In the genomic region with DNA sequence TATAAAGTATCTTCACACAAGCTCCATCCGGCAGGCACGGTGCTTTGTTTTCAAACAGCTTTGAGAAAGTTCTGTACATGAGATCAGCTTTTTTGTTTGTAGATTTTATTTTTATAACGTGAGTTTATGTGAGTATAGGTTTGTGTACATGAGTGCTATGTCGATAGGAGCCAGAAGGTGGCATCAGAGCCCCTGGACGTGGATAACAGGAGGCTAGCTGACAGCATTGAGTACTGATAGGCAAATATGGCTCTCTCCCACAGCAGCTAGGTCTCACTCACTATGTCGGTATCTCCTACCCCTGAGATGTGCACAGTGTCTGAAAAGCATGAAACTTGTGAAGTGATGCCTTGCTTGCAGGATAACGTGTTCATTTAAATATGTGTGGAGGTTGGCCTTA, we compare ENCODE assay signal across 10 mouse cellular contexts. TPM values are rescaled to one million over a fixed set of nuclear protein-coding genes. Genes with fewer than 3 reads are reported as not detected.
A peak's percentile ranks its signal among the peaks of the same experiment; 100 is the strongest.
DNase-seq lines count a peak whose midpoint lies in the region; ATAC-seq lines count a peak whose summit lies in the region.
"Had no signal": no experiment of that assay in that cellular context is flagged by ENCODE, and none has a peak within 500 bp of the region (broad histone marks: within the 10 kb centered on the region; RNA-seq: fewer than 3 reads in every experiment).

No protein-coding gene starts in this region.

- H3K4me2 ChIP-seq in midbrain, embryonic 11.5 days = no peak overlapping the region
- no peak overlapping the region for H3K4me2 ChIP-seq in midbrain, embryonic 16.5 days (ENCODE audit: low read length)
- peak overlapping the region; percentile 85 for H3K4me2 ChIP-seq in liver, embryonic 15.5 days

- H3K4me1 ChIP-seq in midbrain, embryonic 11.5 days (ENCODE audit: control insufficient read depth, insufficient read depth, low read length) = peaks cover 6% of the 10 kb centered on the region
- H3K4me1 ChIP-seq in midbrain, embryonic 16.5 days (ENCODE audit: control insufficient read depth, insufficient read depth, low read length) = peaks cover 10% of the 10 kb centered on the region
- peaks cover 31% of the 10 kb centered on the region for H3K4me1 ChIP-seq in liver, embryonic 15.5 days (replicated peaks)
- H3K4me1 ChIP-seq: stomach, embryonic 15.5 days had no signal

- peaks cover 6% of the 10 kb centered on the region; the same call in 1 of the 2 replicates for H3K36me3 ChIP-seq in midbrain, embryonic 11.5 days (ENCODE audit: control insufficient read depth, insufficient read depth, low read length)
- H3K36me3 ChIP-seq in midbrain, embryonic 16.5 days (ENCODE audit: control insufficient read depth, insufficient read depth, low read length) = 0 out of 2 replicates have a peak, but pooled peaks cover under 1% of the 10 kb centered on the region
- H3K36me3 ChIP-seq in liver, embryonic 15.5 days (replicated peaks) = peaks cover 18% of the 10 kb centered on the region
- H3K36me3 ChIP-seq: heart, embryonic 15.5 days; stomach, embryonic 15.5 days had no signal

- 42% methylated on average over 7 of the region's 7 CpGs for WGBS in midbrain, embryonic 11.5 days
- 34% methylated on average over 7 of the region's 7 CpGs for WGBS in midbrain, embryonic 16.5 days
- 34% methylated on average over 7 of the region's 7 CpGs for WGBS in liver, embryonic 15.5 days (ENCODE audit: insufficient replicate concordance)

- no peak overlapping the region for H3K4me3 ChIP-seq in midbrain, embryonic 11.5 days (ENCODE audit: low read depth, low read length)
- no peak overlapping the region for H3K4me3 ChIP-seq in midbrain, embryonic 16.5 days (ENCODE audit: low read depth, low read length)
- H3K4me3 ChIP-seq in liver, embryonic 15.5 days (replicated peaks) = peak overlapping the region; percentile 98; the same call in 1 of the 2 replicates

- ATAC-seq in midbrain, embryonic 11.5 days (ENCODE audit: low FRiP score) = no peak
- no peak for ATAC-seq in midbrain, embryonic 16.5 days
- no peak for ATAC-seq in liver, embryonic 15.5 days (ENCODE audit: insufficient read depth)

- DNase-seq in midbrain, embryonic 11.5 days (ENCODE audit: low spot score, missing footprints) = peak; percentile 87
- DNase-seq in T-cell, adult 2 months (ENCODE audit: low spot score) = peak; percentile 57
- peak; percentile 23 to 30 for DNase-seq in cerebellum, postnatal 36 days
- peak; percentile 87 for DNase-seq in induced T-regulatory cell, adult 2 months (ENCODE audit: low read depth)
- DNase-seq in retina, postnatal 1 day = peak; percentile 73
- no peak for DNase-seq in ovary, postnatal 14 days (ENCODE audit: low spot score)

- H3K27ac ChIP-seq in midbrain, embryonic 11.5 days (ENCODE audit: low read depth, low read length) = no peak overlapping the region
- no peak overlapping the region for H3K27ac ChIP-seq in midbrain, embryonic 16.5 days (ENCODE audit: low read length)
- peak overlapping the region; percentile 39; the same call in 1 of the 2 replicates for H3K27ac ChIP-seq in liver, embryonic 15.5 days (replicated peaks)
- H3K27ac ChIP-seq: heart, embryonic 15.5 days; stomach, embryonic 15.5 days had no signal

- H3K9ac ChIP-seq in midbrain, embryonic 11.5 days (ENCODE audit: low read length) = no peak overlapping the region
- no peak overlapping the region for H3K9ac ChIP-seq in midbrain, embryonic 16.5 days (ENCODE audit: low read depth, low read length)
- peak overlapping the region; percentile 97; the same call in 1 of the 2 replicates for H3K9ac ChIP-seq in liver, embryonic 15.5 days
- H3K9ac ChIP-seq: heart, embryonic 15.5 days; stomach, embryonic 15.5 days had no signal

- H3K9me3 ChIP-seq in midbrain, embryonic 11.5 days (ENCODE audit: control insufficient read depth, low read length) = no peaks in the 10 kb centered on the region
- no peaks in the 10 kb centered on the region for H3K9me3 ChIP-seq in midbrain, embryonic 16.5 days (replicated peaks; ENCODE audit: control insufficient read depth, low read length, poor library complexity, severe bottlenecking)
- H3K9me3 ChIP-seq in liver, embryonic 15.5 days (replicated peaks) = no peaks in the 10 kb centered on the region
- H3K9me3 ChIP-seq: heart, embryonic 15.5 days; stomach, embryonic 15.5 days had no signal

- no peaks in the 10 kb centered on the region for H3K27me3 ChIP-seq in midbrain, embryonic 11.5 days (ENCODE audit: control insufficient read depth, insufficient read depth, low read length)
- no peaks in the 10 kb centered on the region for H3K27me3 ChIP-seq in midbrain, embryonic 16.5 days (ENCODE audit: control insufficient read depth, insufficient read depth, low read depth, low read length)
- H3K27me3 ChIP-seq in liver, embryonic 15.5 days = no peaks in the 10 kb centered on the region
- H3K27me3 ChIP-seq: heart, embryonic 15.5 days; stomach, embryonic 15.5 days had no signal

RNA-seq across cellular contexts. Expression of gene Plk4, which starts 1.3 kb away (rescaled TPM):
- 63.6 and 72.8 TPM in 2 replicates for polyA plus RNA-seq in midbrain, embryonic 11.5 days (2014; fragmentation: Nextera tagmentation; extraction: Ambion mirVana)
- 12.1 and 12.8 TPM in 2 replicates for polyA plus RNA-seq in midbrain, embryonic 16.5 days (2015; fragmentation: Nextera tagmentation; extraction: Ambion mirVana)
- 38.1 and 38.5 TPM in 2 replicates for polyA plus RNA-seq in liver, embryonic 15.5 days (2015; fragmentation: Nextera tagmentation; extraction: Ambion mirVana)

RNA-seq across cellular contexts. Expression of gene Mfsd8, which starts 48.2 kb away (rescaled TPM):
- polyA plus RNA-seq in midbrain, embryonic 11.5 days (2014; fragmentation: Nextera tagmentation; extraction: Ambion mirVana) = 6.6 and 9.5 TPM in 2 replicates
- polyA plus RNA-seq in midbrain, embryonic 16.5 days (2015; fragmentation: Nextera tagmentation; extraction: Ambion mirVana) = 11.0 and 12.0 TPM in 2 replicates
- polyA plus RNA-seq in liver, embryonic 15.5 days (2015; fragmentation: Nextera tagmentation; extraction: Ambion mirVana) = 3.3 and 3.7 TPM in 2 replicates

RNA-seq across cellular contexts. Expression of gene Abhd18, which starts 48.3 kb away (rescaled TPM):
- 4.1 and 5.4 TPM in 2 replicates for polyA plus RNA-seq in midbrain, embryonic 11.5 days (2014; fragmentation: Nextera tagmentation; extraction: Ambion mirVana)
- 15.9 and 17.5 TPM in 2 replicates for polyA plus RNA-seq in midbrain, embryonic 16.5 days (2015; fragmentation: Nextera tagmentation; extraction: Ambion mirVana)
- 3.5 and 4.4 TPM in 2 replicates for polyA plus RNA-seq in liver, embryonic 15.5 days (2015; fragmentation: Nextera tagmentation; extraction: Ambion mirVana)

RNA-seq across cellular contexts. Expression of gene Hspa4l, which starts 54.2 kb away (rescaled TPM):
- polyA plus RNA-seq in midbrain, embryonic 11.5 days (2014; fragmentation: Nextera tagmentation; extraction: Ambion mirVana) = 68.3 and 77.0 TPM in 2 replicates
- polyA plus RNA-seq in midbrain, embryonic 16.5 days (2015; fragmentation: Nextera tagmentation; extraction: Ambion mirVana) = 51.8 and 55.0 TPM in 2 replicates
- polyA plus RNA-seq in liver, embryonic 15.5 days (2015; fragmentation: Nextera tagmentation; extraction: Ambion mirVana) = 17.6 and 18.1 TPM in 2 replicates
